Mouse (Mus musculus) embryonic facial prominence, embryonic 11.5 days (tissue): Measurements from ENCODE around the gene Rgs3. TPM values are rescaled to one million over a fixed set of nuclear protein-coding genes. Genes with fewer than 3 reads are reported as not detected.
A peak's percentile ranks its signal among the peaks of the same experiment; 100 is the strongest.

Experiments
- ATAC-seq: fragments of 200-750 bp; cut with Nextera tagmentation; replicated peaks from 2 replicates; pipeline ENCODE4 v1.8.0; 2017; ENCODE audit warnings: low read depth; ENCODE audit not compliant: insufficient number of reproducible peaks, low FRiP score, low TSS enrichment
- DNase-seq: peaks from one replicate; pipeline ENCODE4 v3.0.0-alpha.2; 2015; ENCODE audit warnings: low spot score
- H3K27ac ChIP-seq: fragments of 300-500 bp; sonication (generic); replicated peaks from 2 replicates; pipeline ENCODE4 v1.5.1; 2014; ENCODE audit warnings: mild to moderate bottlenecking, low read depth, low read length, control low read depth
- H3K27me3 ChIP-seq: fragments of 300-500 bp; sonication (generic); 2 replicates; pipeline ENCODE4 v1.6.1; 2014; ENCODE audit warnings: mild to moderate bottlenecking, low read length, moderate library complexity, mixed read lengths; ENCODE audit not compliant: control insufficient read depth, insufficient read depth
- H3K36me3 ChIP-seq: fragments of 300-500 bp; sonication (generic); replicated peaks from 2 replicates; pipeline ENCODE4 v1.6.1; 2014; ENCODE audit warnings: low read depth, mild to moderate bottlenecking, low read length, moderate library complexity, mixed read lengths; ENCODE audit not compliant: control insufficient read depth, insufficient read depth
- H3K4me1 ChIP-seq: fragments of 300-500 bp; sonication (generic); 2 replicates; pipeline ENCODE4 v1.6.1; 2014; ENCODE audit warnings: low read length, mixed read lengths; ENCODE audit not compliant: control insufficient read depth, insufficient read depth
- H3K4me2 ChIP-seq: fragments of 300-500 bp; sonication (generic); 2 replicates; pipeline ENCODE4 v1.6.1; 2014; ENCODE audit warnings: low read depth, mild to moderate bottlenecking, control low read depth, low read length, moderate library complexity
- H3K4me3 ChIP-seq: fragments of 300-500 bp; sonication (generic); 2 replicates; pipeline ENCODE4 v1.5.1; 2014; ENCODE audit warnings: low read depth, low read length, control low read depth
- H3K9ac ChIP-seq: fragments of 300-500 bp; sonication (generic); replicated peaks from 2 replicates; pipeline ENCODE4 v1.6.1; 2014; ENCODE audit warnings: mild to moderate bottlenecking, control low read depth, low read length
- H3K9me3 ChIP-seq: fragments of 300-500 bp; sonication (generic); replicated peaks from 2 replicates; pipeline ENCODE4 v1.6.1; 2016; ENCODE audit warnings: mild to moderate bottlenecking, low read length, inconsistent platforms, mixed read lengths; ENCODE audit not compliant: control insufficient read depth
- WGBS: fragments of 180-500 bp; shearing (Covaris S2); extraction: QIAGEN DNeasy Blood & Tissue Kit; methylation state at CpG from one replicate; pipeline ENCODE4 v1.1.7; 2014; 5-methylcytosine and 5-hydroxymethylcytosine counted together
- polyA plus RNA-seq: library from polyadenylated mRNA; unstranded; fragments of >200 nt; fragmentation: Nextera tagmentation; extraction: Ambion mirVana; gene quantifications from 2 replicates; pipeline ENCODE4 v1.2.1, GENCODE M21; 2014

Gene Rgs3
- polyA plus RNA-seq, 1 experiment from 2014 or later, result 24.8 TPM

GRCm38 (mm10) chr4:62619965-62620244 lies 60.3 kb downstream of the Rgs3 start:
- no peak for ATAC-seq
- 89% methylated on average over 3 of the region's 3 CpGs for WGBS
- Histone ChIP-seq H3K9ac (no peak overlapping the region; the same call in 1 of the 2 replicates), H3K4me2 (no peak overlapping the region), H3K27me3 (no peaks in the 10 kb centered on the region), H3K27ac (peak overlapping the region; percentile 17), H3K4me3 (no peak overlapping the region), H3K36me3 (no peaks in the 10 kb centered on the region), H3K4me1 (peaks cover 3% of the 10 kb centered on the region), H3K9me3 (no peaks in the 10 kb centered on the region)
- no peak for DNase-seq

DNA sequence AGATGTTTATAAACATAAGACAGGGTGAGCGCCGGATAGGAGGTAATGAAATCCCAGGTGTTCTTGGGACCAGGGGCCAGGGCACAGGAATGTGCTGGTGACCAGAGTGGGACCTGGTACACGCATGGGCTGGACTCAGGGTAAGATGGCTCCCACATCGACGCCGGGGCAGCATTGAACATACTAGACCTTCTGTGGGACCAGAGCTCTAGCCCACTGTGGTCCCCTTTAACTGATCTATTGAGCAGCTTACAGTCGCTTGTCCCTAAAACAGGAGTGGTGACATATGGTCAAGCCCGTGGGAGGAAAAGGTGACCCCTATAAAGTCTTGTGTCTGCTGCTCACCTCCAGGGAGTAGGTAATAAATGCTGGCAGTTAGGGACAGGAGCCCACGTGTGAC lies 61.5 kb downstream of the Rgs3 start:
- Histone ChIP-seq H3K9ac (no peak overlapping the region), H3K4me2 (no peak overlapping the region), H3K4me3 (no peak overlapping the region), H3K9me3 (no peaks in the 10 kb centered on the region), H3K36me3 (no peaks in the 10 kb centered on the region), H3K27me3 (no peaks in the 10 kb centered on the region), H3K4me1 (peaks cover 8% of the 10 kb centered on the region), H3K27ac (0 out of 2 replicates have a peak overlapping the region, but pooled peaks have one; percentile 21)
- no peak for DNase-seq
- ATAC-seq, result no peak
- WGBS, result 80% methylated on average over 9 of the region's 9 CpGs

DNA sequence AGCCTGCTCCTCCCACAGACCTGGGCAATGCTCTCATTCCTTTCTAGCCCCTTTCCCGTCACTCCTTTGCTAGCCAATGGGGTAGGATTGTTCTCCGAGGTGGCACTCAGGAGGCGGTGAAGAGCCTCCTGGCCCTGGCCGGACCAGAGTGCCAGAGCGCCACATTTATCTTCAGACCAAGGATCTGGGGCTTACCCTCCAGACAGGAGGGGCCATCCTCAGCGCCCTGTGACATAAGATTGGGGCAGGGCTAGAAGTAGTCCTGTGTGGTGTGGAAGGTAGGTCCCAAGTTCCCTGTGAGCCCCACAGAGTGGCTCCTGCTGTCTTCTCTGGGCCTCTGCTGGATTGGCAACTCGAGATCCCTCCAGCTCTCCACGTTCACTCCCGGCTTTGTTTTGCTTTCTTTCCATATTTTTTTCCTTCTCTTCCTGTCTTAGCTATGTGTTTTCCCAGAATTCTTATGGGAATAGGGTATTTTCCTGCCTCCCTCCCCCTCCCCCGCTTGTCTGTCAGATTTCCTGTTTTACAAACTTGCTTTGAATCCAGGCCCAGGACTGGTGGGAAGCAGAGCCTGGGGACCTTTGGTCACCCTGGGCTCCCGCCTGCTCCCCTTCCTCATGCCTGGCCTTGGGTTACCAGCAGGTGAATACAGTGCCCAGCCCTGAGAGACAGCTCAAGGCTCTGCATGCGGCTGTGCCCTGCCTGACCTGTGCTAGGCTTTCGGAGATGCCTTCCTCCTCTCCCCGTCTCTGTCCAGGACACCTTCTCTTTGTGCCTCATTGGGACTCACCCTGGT lies 62.4 kb downstream of the Rgs3 start:
- peaks cover 10% of the 10 kb centered on the region for H3K4me1 ChIP-seq
- ATAC-seq (no peak), DNase-seq (peak; percentile 43)
- H3K4me3 ChIP-seq, result no peak overlapping the region
- H3K27ac ChIP-seq, result 0 out of 2 replicates have a peak overlapping the region, but pooled peaks have one; percentile 21
- no peaks in the 10 kb centered on the region for H3K9me3 ChIP-seq
- no peaks in the 10 kb centered on the region for H3K36me3 ChIP-seq
- 50% methylated on average over 14 of the region's 14 CpGs for WGBS
- no peak overlapping the region for H3K4me2 ChIP-seq
- no peaks in the 10 kb centered on the region for H3K27me3 ChIP-seq
- no peak overlapping the region; the same call in 1 of the 2 replicates for H3K9ac ChIP-seq

DNA sequence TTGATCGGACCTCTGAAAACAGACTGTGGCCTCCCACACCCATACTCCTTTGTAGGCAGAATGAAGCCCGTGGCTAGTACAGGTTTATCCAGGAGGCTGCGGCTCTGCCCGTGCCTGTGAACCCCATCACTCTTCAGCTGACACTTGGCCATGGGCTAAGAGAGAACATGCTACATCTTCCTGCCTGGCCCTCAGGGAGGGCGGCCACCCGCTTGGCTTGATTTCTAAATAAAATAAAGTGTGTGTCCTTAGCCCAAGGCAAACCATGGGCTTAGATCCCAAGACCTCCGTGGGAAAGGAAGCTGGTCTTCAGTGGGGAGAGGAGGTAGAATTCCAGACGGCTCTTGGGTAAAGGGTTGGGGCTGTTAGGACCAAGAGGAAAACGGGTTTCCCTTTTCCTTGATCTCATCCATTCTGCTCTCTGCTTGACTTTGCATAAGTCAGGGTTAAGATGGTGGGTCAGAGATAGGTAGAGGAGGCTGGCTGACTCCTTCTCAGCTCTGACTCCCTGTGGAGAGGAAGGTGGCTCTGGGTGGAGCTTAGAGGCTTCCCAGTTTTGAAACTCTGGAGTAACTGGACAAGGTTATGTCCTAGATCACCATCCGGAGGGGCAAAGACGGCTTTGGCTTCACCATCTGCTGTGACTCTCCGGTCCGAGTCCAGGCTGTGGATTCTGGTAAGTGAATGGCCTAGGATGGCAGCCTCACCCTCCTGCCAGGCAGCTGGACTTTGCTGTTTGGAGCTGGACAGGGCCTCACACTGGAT lies 63.8 kb downstream of the Rgs3 start:
- Histone ChIP-seq H3K36me3 (no peaks in the 10 kb centered on the region), H3K9ac (no peak overlapping the region), H3K27me3 (no peaks in the 10 kb centered on the region), H3K4me1 (peaks cover 10% of the 10 kb centered on the region), H3K4me3 (no peak overlapping the region), H3K4me2 (no peak overlapping the region), H3K9me3 (no peaks in the 10 kb centered on the region), H3K27ac (no peak overlapping the region)
- no peak for DNase-seq
- WGBS, result 82% methylated on average over 13 of the region's 13 CpGs
- no peak for ATAC-seq

- H3K4me2 ChIP-seq, result peak overlapping the region; percentile 7
Measured at GRCm38 (mm10) chr4:62624679-62625450, 65.2 kb downstream of the Rgs3 start.

GRCm38 (mm10) chr4:62625451-62626061 lies 65.9 kb downstream of the Rgs3 start:
- peak; percentile 49 for DNase-seq
- no peaks in the 10 kb centered on the region for H3K36me3 ChIP-seq
- H3K4me1 ChIP-seq, result peaks cover 8% of the 10 kb centered on the region
- 45% methylated on average over 19 of the region's 19 CpGs for WGBS
- peak overlapping the region; percentile 22 for H3K9ac ChIP-seq
- no peak overlapping the region for H3K4me3 ChIP-seq
- peak overlapping the region; percentile 90 for H3K27ac ChIP-seq
- H3K27me3 ChIP-seq, result no peaks in the 10 kb centered on the region
- H3K4me2 ChIP-seq, result no peak overlapping the region; the same call in 1 of the 2 replicates
- H3K9me3 ChIP-seq, result no peaks in the 10 kb centered on the region
- ATAC-seq, result peak; percentile 15; the same call in 1 of the 2 replicates

More at GRCm38 (mm10) chr4:62624679-62625450, 65.2 kb downstream of the Rgs3 start:
- no peaks in the 10 kb centered on the region for H3K9me3 ChIP-seq
- peak overlapping the region; percentile 22 for H3K9ac ChIP-seq
- ATAC-seq (peak; percentile 50), DNase-seq (peak; percentile 85)
- peak overlapping the region; percentile 90 for H3K27ac ChIP-seq
- 22% methylated on average over 15 of the region's 15 CpGs for WGBS
- peaks cover 8% of the 10 kb centered on the region for H3K4me1 ChIP-seq
- H3K36me3 ChIP-seq, result no peaks in the 10 kb centered on the region
- H3K27me3 ChIP-seq, result no peaks in the 10 kb centered on the region
- H3K4me3 ChIP-seq, result no peak overlapping the region

DNA sequence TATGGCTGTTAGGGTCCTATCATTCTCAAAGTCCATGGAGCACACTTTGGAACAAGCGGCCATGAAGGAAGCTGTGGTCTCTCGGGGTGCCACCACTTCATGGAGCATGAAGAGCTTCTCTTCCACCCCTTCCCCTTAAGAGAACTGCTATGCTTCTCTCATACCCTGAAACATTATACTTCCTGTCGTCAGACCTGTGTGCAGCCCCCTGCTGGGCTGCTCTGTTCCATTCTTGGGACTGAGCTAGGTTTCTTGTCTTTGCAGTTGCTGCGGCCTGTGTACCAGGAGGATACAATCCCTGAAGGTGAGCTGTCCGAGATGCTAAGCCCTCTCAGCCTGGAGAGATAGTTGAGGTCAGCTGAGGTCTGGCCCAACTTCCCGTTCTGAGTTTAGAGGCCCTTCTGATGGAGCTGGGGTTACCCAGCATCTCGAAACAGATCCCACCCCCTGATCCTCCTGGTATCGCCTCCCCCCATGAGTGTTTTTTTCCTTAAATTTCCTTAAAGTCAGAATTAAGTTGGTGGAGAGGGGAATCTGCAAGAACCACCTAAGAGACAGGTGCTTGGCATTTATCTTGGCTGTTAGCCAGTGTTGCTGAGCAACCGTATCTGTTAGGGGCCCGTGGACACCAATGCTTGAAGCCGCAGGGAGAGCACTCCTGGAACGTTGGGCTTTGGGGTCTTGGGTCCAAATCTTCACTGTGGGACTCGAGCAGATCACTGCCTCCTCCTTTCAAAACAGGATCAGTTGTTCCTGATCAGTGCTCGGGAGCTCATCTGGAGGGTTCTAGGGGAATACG lies 66.8 kb downstream of the Rgs3 start:
- H3K4me3 ChIP-seq, result no peak overlapping the region
- peak; percentile 52 for DNase-seq
- no peaks in the 10 kb centered on the region for H3K9me3 ChIP-seq
- 74% methylated on average over 15 of the region's 15 CpGs for WGBS
- H3K36me3 ChIP-seq, result no peaks in the 10 kb centered on the region
- peaks cover 8% of the 10 kb centered on the region for H3K4me1 ChIP-seq
- H3K27ac ChIP-seq, result no peak overlapping the region; the same call in 1 of the 2 replicates
- H3K27me3 ChIP-seq, result no peaks in the 10 kb centered on the region
- no peak overlapping the region for H3K9ac ChIP-seq
- no peak overlapping the region for H3K4me2 ChIP-seq
- no peak for ATAC-seq
